Mouse (Mus musculus) erythroblast, embryonic 14.5 days (primary cell): ENCODE measurements around the gene Ip6k2.

Experiments used
- GATA1 ChIP-seq: IDR thresholded peaks from 2 replicates; pipeline ENCODE4 v1.6.1; 2012; ENCODE audit warnings: low read length, inconsistent platforms, mixed read lengths
- TAL1 ChIP-seq: IDR thresholded peaks from 3 replicates; pipeline ENCODE4 v1.6.1; 2012; ENCODE audit warnings: low read length, inconsistent platforms, mixed read lengths

DNA sequence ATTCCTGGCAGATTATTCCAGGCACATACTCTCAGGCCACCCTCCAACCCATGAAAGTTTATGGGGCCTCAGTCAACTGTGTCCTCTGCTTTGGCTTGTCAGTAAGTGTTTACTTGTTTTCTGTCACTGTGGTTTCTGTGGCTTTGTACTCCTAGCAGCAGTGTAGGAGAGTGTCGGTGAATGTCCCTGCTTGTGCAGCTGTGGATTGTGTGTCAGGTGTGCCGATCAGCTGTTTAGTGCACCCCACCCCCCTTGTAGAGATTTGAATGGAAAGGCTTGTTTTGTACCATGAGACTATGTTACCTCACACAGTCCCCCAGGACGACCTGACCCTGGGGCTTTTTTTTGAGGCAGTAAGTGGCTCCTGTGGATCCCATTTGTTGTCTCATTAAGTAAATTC is 9.1 kb downstream of the Ip6k2 start:
- no peak for TF ChIP-seq GATA1
- no peak for TF ChIP-seq TAL1
